23 mouse cellular contexts compared by ENCODE assay signal in genomic region chr13:24081698-24082097, GRCm38 (mm10).
A peak's percentile ranks its signal among the peaks of the same experiment; 100 is the strongest.
DNase-seq lines count a peak whose midpoint lies in the region; ATAC-seq and TF ChIP-seq lines count a peak whose summit lies in the region.
"Had no signal": no experiment of that assay in that cellular context is flagged by ENCODE, and none has a peak within 500 bp of the region (broad histone marks: within the 10 kb centered on the region; RNA-seq: fewer than 3 reads in every experiment).

No protein-coding gene starts in this region.

- no peak overlapping the region for H3K27ac ChIP-seq in intestine, postnatal 0 days (ENCODE audit: low read depth, low read length)
- no peak overlapping the region for H3K27ac ChIP-seq in intestine, embryonic 15.5 days
- H3K27ac ChIP-seq in gastrocnemius, adult 2 months = no peak overlapping the region
- H3K27ac ChIP-seq: embryonic facial prominence, embryonic 13.5 days; heart, adult 2 months; hindbrain, embryonic 12.5 days; limb, embryonic 12.5 days; liver, embryonic 12.5 days; midbrain, embryonic 12.5 days; stomach, postnatal 0 days had no signal

- no peak for TF ChIP-seq CTCF in intestine, postnatal 0 days (IDR thresholded peaks at IDR 0.05; ENCODE audit: low read depth)
- TF ChIP-seq CTCF in gastrocnemius, adult 2 months (IDR thresholded peaks at IDR 0.05) = no peak

- peak; percentile 36; the same call in 1 of the 2 replicates for ATAC-seq in intestine, postnatal 0 days
- no peak for ATAC-seq in intestine, embryonic 15.5 days
- ATAC-seq: liver, embryonic 12.5 days had no signal

- DNase-seq in cerebellum, adult 11-12 months = peak; percentile 33
- DNase-seq in cerebellum, postnatal 4 days (ENCODE audit: low spot score in 2 of 2) = no peak
- peak; percentile 39 to 54 for DNase-seq in cerebellum, adult 18-20 months
- peak; percentile 40 to 56 for DNase-seq in cerebellum, postnatal 25 days
- DNase-seq in thymus, postnatal 10 days (ENCODE audit: low spot score in 2 of 2) = no peak
- no peak for DNase-seq in gastrocnemius, adult 2 months
- DNase-seq: adrenal gland, postnatal 14 days; embryo, embryonic 11 days; gastrocnemius, postnatal 14 days; heart, adult 2 months; kidney, adult 18-20 months; kidney, postnatal 4 days; lung, adult 2 months; lung, postnatal 14 days had no signal

- H3K4me2 ChIP-seq in intestine, postnatal 0 days (replicated peaks; ENCODE audit: low read depth) = no peak overlapping the region
- no peak overlapping the region for H3K4me2 ChIP-seq in intestine, embryonic 15.5 days (replicated peaks)
- H3K4me2 ChIP-seq: embryonic facial prominence, embryonic 13.5 days; hindbrain, embryonic 12.5 days; limb, embryonic 12.5 days; liver, embryonic 12.5 days; midbrain, embryonic 12.5 days had no signal

- H3K36me3 ChIP-seq in intestine, postnatal 0 days (ENCODE audit: control insufficient read depth, insufficient read depth) = peaks cover 3% of the 10 kb centered on the region; the same call in 1 of the 2 replicates
- H3K36me3 ChIP-seq in intestine, embryonic 15.5 days = no peaks in the 10 kb centered on the region
- H3K36me3 ChIP-seq: hindbrain, embryonic 12.5 days; liver, embryonic 12.5 days; midbrain, embryonic 12.5 days had no signal

- intact Hi-C loops in gastrocnemius, adult 2 months (cut with DNase I) = no loop called here

- H3K4me3 ChIP-seq in intestine, postnatal 0 days (ENCODE audit: low read depth, low read length) = no peak overlapping the region
- H3K4me3 ChIP-seq in intestine, embryonic 15.5 days (replicated peaks) = no peak overlapping the region
- no peak overlapping the region for H3K4me3 ChIP-seq in gastrocnemius, adult 2 months
- H3K4me3 ChIP-seq: embryonic facial prominence, embryonic 13.5 days; erythroblast, embryonic 14.5 days; heart, adult 2 months; hindbrain, embryonic 12.5 days; limb, embryonic 12.5 days; liver, embryonic 12.5 days; midbrain, embryonic 12.5 days had no signal

- no peaks in the 10 kb centered on the region for H3K4me1 ChIP-seq in intestine, postnatal 0 days (replicated peaks; ENCODE audit: control insufficient read depth, insufficient read depth, low read length)
- no peaks in the 10 kb centered on the region for H3K4me1 ChIP-seq in intestine, embryonic 15.5 days (replicated peaks)
- H3K4me1 ChIP-seq: embryonic facial prominence, embryonic 13.5 days; hindbrain, embryonic 12.5 days; limb, embryonic 12.5 days; liver, embryonic 12.5 days; midbrain, embryonic 12.5 days had no signal

- H3K27me3 ChIP-seq in intestine, postnatal 0 days (replicated peaks; ENCODE audit: control insufficient read depth, insufficient read depth, low read length) = no peaks in the 10 kb centered on the region
- no peaks in the 10 kb centered on the region for H3K27me3 ChIP-seq in intestine, embryonic 15.5 days (replicated peaks)
- H3K27me3 ChIP-seq: embryonic facial prominence, embryonic 13.5 days; hindbrain, embryonic 12.5 days; limb, embryonic 12.5 days; liver, embryonic 12.5 days; midbrain, embryonic 12.5 days had no signal

- H3K9me3 ChIP-seq in intestine, postnatal 0 days (ENCODE audit: control insufficient read depth) = no peaks in the 10 kb centered on the region
- H3K9me3 ChIP-seq in intestine, embryonic 15.5 days = no peaks in the 10 kb centered on the region
- H3K9me3 ChIP-seq: embryonic facial prominence, embryonic 13.5 days; hindbrain, embryonic 12.5 days; limb, embryonic 12.5 days; liver, embryonic 12.5 days; midbrain, embryonic 12.5 days had no signal

- no peak overlapping the region for H3K9ac ChIP-seq in intestine, postnatal 0 days (ENCODE audit: low read depth, low read length)
- no peak overlapping the region for H3K9ac ChIP-seq in intestine, embryonic 15.5 days
- H3K9ac ChIP-seq: embryonic facial prominence, embryonic 13.5 days; hindbrain, embryonic 12.5 days; limb, embryonic 12.5 days; liver, embryonic 12.5 days; midbrain, embryonic 12.5 days had no signal

- 76% methylated on average over 7 of the region's 7 CpGs for WGBS in intestine, postnatal 0 days
- 86% methylated on average over 7 of the region's 7 CpGs for WGBS in intestine, embryonic 15.5 days

Comparison
In these comparisons a context has a peak if more than half of its experiments do, and no peak if none do; other contexts are left out.
1. DNase-seq: peak in cerebellum, adult 11-12 months (single experiment), cerebellum, adult 18-20 months (2 of 2) and cerebellum, postnatal 25 days (2 of 2); none in cerebellum, postnatal 4 days (0 of 2), thymus, postnatal 10 days (0 of 2) and gastrocnemius, adult 2 months (single experiment).